Mouse (Mus musculus) midbrain, embryonic 16.5 days (tissue): ENCODE measurements around the gene B020031M17Rik. TPM values are rescaled to one million over a fixed set of nuclear protein-coding genes. Genes with fewer than 3 reads are reported as not detected.
"Not testable (repeated sequence)": the region's sequence is repeated elsewhere in the genome, so short reads cannot be mapped to it uniquely, and the experiment has no call there.

Source experiments
- ATAC-seq: fragments of 200-750 bp; cut with Nextera tagmentation; 2 replicates; pipeline ENCODE4 v1.8.0; 2017; ENCODE audit warnings: moderate TSS enrichment
- H3K27ac ChIP-seq: fragments of 300-500 bp; sonication (generic); 2 replicates; pipeline ENCODE4 v1.5.1; 2014; ENCODE audit warnings: mild to moderate bottlenecking, low read length, mixed read lengths
- H3K27me3 ChIP-seq: fragments of 300-500 bp; sonication (generic); 2 replicates; pipeline ENCODE4 v1.6.1; 2014; ENCODE audit warnings: low read depth, low read length, mixed read lengths; ENCODE audit not compliant: control insufficient read depth, insufficient read depth
- H3K36me3 ChIP-seq: fragments of 300-500 bp; sonication (generic); 2 replicates; pipeline ENCODE4 v1.6.1; 2014; ENCODE audit warnings: mild to moderate bottlenecking, low read length, moderate library complexity, mixed read lengths; ENCODE audit not compliant: control insufficient read depth, insufficient read depth
- H3K4me1 ChIP-seq: fragments of 300-500 bp; sonication (generic); 2 replicates; pipeline ENCODE4 v1.6.1; 2014; ENCODE audit warnings: mild to moderate bottlenecking, low read length, mixed read lengths; ENCODE audit not compliant: control insufficient read depth, insufficient read depth
- H3K4me2 ChIP-seq: fragments of 300-500 bp; sonication (generic); 2 replicates; pipeline ENCODE4 v1.6.1; 2014; ENCODE audit warnings: mild to moderate bottlenecking, low read length, mixed read lengths
- H3K4me3 ChIP-seq: fragments of 300-500 bp; sonication (generic); 2 replicates; pipeline ENCODE4 v1.5.1; 2014; ENCODE audit warnings: low read depth, mild to moderate bottlenecking, low read length, moderate library complexity, mixed read lengths
- H3K9ac ChIP-seq: fragments of 300-500 bp; sonication (generic); 2 replicates; pipeline ENCODE4 v1.6.1; 2014; ENCODE audit warnings: low read depth, low read length, mixed read lengths
- H3K9me3 ChIP-seq: fragments of 300-500 bp; sonication (generic); replicated peaks from 2 replicates; pipeline ENCODE4 v1.6.1; 2014; ENCODE audit warnings: mild to moderate bottlenecking, low read length, mixed read lengths; ENCODE audit not compliant: control insufficient read depth, poor library complexity, severe bottlenecking
- WGBS: fragments of 180-500 bp; shearing (Covaris S2); extraction: QIAGEN DNeasy Blood & Tissue Kit; methylation state at CpG from one replicate; pipeline ENCODE4 v1.1.7; 2014; 5-methylcytosine and 5-hydroxymethylcytosine counted together
- polyA plus RNA-seq: library from polyadenylated mRNA; unstranded; fragments of >200 nt; fragmentation: Nextera tagmentation; extraction: Ambion mirVana; gene quantifications from 2 replicates; pipeline ENCODE4 v1.2.1, GENCODE M21; 2015

Gene B020031M17Rik
- polyA plus RNA-seq, 1 experiment from 2014 or later: not detected

DNA sequence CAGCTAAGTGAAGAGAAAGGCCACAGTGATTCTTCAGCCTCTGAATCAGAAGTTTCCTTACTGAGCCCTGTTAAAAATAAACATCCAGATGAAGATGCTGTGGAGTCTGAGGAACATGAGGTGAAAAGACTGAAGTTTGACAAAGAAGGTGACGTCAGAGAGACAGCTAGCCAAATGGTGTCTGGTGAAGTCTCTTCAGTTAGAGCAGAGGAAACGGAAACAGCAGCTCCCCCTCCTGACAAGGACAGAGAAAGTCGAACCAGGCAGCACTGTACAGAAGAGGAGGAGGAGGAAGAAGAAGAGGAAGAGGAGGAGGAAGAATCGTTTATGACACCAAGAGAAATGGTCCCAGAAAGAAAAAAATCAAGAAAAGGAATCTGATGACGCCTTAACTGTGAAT is 12.2 kb upstream of the B020031M17Rik start:
- H3K27ac ChIP-seq, H3K9me3 ChIP-seq, H3K4me3 ChIP-seq, H3K4me2 ChIP-seq, H3K9ac ChIP-seq, H3K27me3 ChIP-seq, H3K4me1 ChIP-seq, ATAC-seq, H3K36me3 ChIP-seq: not testable (repeated sequence)
- no CpG with 5 or more reads among the region's 5 CpGs for WGBS

GRCm38 (mm10) chr13:119955567-119955966 is 5.0 kb upstream of the B020031M17Rik start:
- no CpG with 5 or more reads among the region's 5 CpGs for WGBS
- not testable (repeated sequence) for H3K27ac ChIP-seq, H3K36me3 ChIP-seq, H3K4me1 ChIP-seq, H3K9me3 ChIP-seq, H3K9ac ChIP-seq, H3K27me3 ChIP-seq, ATAC-seq, H3K4me2 ChIP-seq, H3K4me3 ChIP-seq

- not testable (repeated sequence) for H3K4me3 ChIP-seq, H3K27me3 ChIP-seq, H3K9me3 ChIP-seq, H3K4me2 ChIP-seq, H3K4me1 ChIP-seq, H3K27ac ChIP-seq, ATAC-seq, H3K36me3 ChIP-seq, H3K9ac ChIP-seq
- 81% methylated on average over 2 of the region's 2 CpGs for WGBS
These were observed 4.5 kb upstream of the B020031M17Rik start for GRCm38 (mm10) chr13:119955089-119955488.

GRCm38 (mm10) chr13:119929172-119929571 is 21.4 kb downstream of the B020031M17Rik start, which contains the start of gene Gm21761:
Gene Gm21761 (minus strand): TSS chr13:119929272.
- not testable (repeated sequence) for H3K36me3 ChIP-seq, H3K4me2 ChIP-seq, H3K27me3 ChIP-seq, H3K4me3 ChIP-seq, H3K4me1 ChIP-seq, H3K27ac ChIP-seq, H3K9me3 ChIP-seq, H3K9ac ChIP-seq, ATAC-seq
- WGBS: no CpG with 5 or more reads among the region's 5 CpGs

DNA sequence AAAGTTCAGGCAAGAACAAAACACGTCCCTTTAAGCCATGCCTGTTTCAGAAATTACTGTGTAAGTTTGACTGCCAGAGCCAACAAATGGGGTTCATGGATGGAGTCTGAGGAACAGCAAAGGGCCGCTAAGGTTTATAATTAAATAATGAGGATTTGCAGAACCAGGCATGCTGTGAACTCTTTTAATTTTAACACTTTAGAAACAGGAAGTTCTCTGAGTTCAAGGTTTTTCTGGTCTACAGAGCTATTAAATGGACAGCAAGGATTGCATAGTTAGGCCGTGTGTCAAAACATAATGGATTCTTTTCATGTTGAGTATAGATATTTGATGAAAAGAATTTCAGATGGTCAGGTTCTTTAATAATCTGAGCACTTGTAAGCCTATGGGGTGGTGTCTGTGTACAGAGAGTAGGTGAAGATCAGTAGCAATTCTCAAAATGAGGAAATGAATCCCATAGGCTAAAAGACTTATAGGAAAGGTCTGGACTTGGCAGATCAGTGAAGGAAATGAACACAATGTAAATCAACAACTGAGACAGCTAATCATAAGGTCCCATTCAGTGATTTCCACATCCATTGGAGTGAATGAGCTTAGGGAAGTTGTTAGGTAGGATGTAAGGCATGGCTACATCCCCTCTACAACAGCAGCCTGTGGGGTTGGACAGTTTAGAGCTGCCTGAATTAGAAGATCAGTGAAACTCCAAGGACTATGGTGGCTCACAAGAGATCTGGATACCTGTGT is 25.8 kb downstream of the B020031M17Rik start:
- H3K36me3 ChIP-seq, H3K4me1 ChIP-seq, ATAC-seq, H3K27me3 ChIP-seq, H3K9me3 ChIP-seq, H3K9ac ChIP-seq, H3K27ac ChIP-seq, H3K4me3 ChIP-seq, H3K4me2 ChIP-seq: not testable (repeated sequence)
- WGBS: 81% methylated on average over 2 of the region's 3 CpGs

DNA sequence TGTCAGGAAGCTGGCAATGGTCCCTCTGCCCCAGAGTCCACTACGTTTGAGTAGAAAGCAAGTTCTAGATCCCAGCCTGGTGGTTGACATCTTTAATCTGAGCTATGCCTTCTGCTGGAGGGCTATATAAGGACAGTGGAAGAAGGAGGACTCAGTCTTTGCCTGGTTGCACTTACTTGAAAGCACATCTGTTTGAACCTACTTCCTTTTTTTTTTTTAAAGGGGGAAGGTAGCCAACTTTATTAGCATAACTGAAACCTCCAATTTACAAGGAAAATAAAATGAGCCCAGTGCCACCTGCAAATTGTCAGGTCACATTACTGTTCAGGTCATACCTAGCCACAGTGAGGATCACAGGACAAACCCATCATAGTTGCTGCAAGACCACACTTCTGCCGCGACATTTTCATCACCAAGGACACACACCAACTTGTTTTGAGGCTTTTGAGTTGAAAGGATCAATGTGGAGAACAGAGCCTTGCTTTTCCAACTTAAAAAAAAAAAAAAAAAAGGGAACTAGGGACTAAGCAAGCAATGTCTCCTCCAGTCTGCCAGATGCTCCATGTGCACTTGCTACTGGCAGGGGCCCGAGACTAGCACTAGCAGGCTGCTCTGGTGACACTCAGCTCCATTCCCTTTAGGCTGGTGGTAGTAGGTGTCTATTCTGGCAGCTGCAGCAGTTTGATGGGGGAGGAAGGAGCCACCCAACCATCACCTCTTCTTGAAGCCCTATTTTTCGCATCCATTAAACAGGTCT is 33.5 kb downstream of the B020031M17Rik start:
- H3K9me3 ChIP-seq, ATAC-seq, H3K27ac ChIP-seq, H3K27me3 ChIP-seq, H3K9ac ChIP-seq, H3K4me3 ChIP-seq, H3K4me2 ChIP-seq, H3K36me3 ChIP-seq, H3K4me1 ChIP-seq: not testable (repeated sequence)
- WGBS: 85% methylated on average over 4 of the region's 5 CpGs

DNA sequence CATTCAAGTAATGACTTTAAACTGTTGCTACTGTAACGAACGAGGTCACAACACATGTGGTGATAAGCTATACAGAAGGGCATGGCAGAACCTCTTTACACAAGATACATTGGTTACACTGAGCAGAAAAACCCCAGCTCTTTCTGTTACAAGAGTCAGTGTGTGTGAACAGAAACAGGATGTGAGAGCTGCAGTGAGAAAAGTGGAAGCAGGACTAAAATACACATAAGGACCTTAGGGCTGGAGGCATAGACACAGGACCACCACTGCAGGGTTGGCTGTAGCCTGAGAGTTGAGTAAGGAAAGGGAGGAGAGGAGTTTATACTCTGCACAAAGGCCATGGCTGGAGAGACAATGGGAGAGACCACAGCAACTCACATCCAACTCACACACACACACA is 34.2 kb downstream of the B020031M17Rik start:
- ATAC-seq, H3K36me3 ChIP-seq, H3K27me3 ChIP-seq, H3K4me1 ChIP-seq, H3K9me3 ChIP-seq, H3K9ac ChIP-seq, H3K4me2 ChIP-seq, H3K27ac ChIP-seq, H3K4me3 ChIP-seq: not testable (repeated sequence)
- WGBS: 77% methylated on average over 2 of the region's 2 CpGs

Other genes with a start within 250 kb of the B020031M17Rik start
- 5.5 and 7.0 TPM in 2 replicates for gene Nim1k, start 194.9 kb downstream of the B020031M17Rik start, polyA plus RNA-seq
- 27.4 and 30.8 TPM in 2 replicates for gene Zfp131, start 159.9 kb downstream of the B020031M17Rik start, polyA plus RNA-seq
- not detected in 2 replicates for gene AF067063, start 120.6 kb downstream of the B020031M17Rik start, polyA plus RNA-seq
- gene D13Ertd608e, start 114.8 kb downstream of the B020031M17Rik start, polyA plus RNA-seq: not detected in 2 replicates
- not detected in 2 replicates for gene Tcstv1, start 56.0 kb downstream of the B020031M17Rik start, polyA plus RNA-seq
- not detected in 2 replicates for gene Gm21761, start 21.5 kb downstream of the B020031M17Rik start, polyA plus RNA-seq
- gene Gm36079, start 76.2 kb upstream of the B020031M17Rik start, polyA plus RNA-seq: not detected in 2 replicates
- not detected in 2 replicates for gene Gm21188, start 101.4 kb upstream of the B020031M17Rik start, polyA plus RNA-seq
- not detected in 2 replicates for gene Gm20767, start 189.4 kb upstream of the B020031M17Rik start, polyA plus RNA-seq
- not detected in 2 replicates for gene Gm21818, start 221.6 kb upstream of the B020031M17Rik start, polyA plus RNA-seq